Mouse (Mus musculus) embryonic facial prominence, embryonic 15.5 days (tissue): ENCODE measurements around the gene Megf11. TPM values are rescaled to one million over a fixed set of nuclear protein-coding genes. Genes with fewer than 3 reads are reported as not detected.
A peak's percentile ranks its signal among the peaks of the same experiment; 100 is the strongest.

Experiments used
- ATAC-seq: fragments of 200-750 bp; cut with Nextera tagmentation; 2 replicates; pipeline ENCODE4 v1.8.0; 2017; ENCODE audit warnings: low read depth, moderate TSS enrichment; ENCODE audit not compliant: insufficient number of reproducible peaks, low FRiP score, low TSS enrichment
- H3K27ac ChIP-seq: fragments of 300-500 bp; sonication (generic); replicated peaks from 2 replicates; pipeline ENCODE4 v1.5.1; 2015; ENCODE audit warnings: mild to moderate bottlenecking, inconsistent platforms
- H3K27me3 ChIP-seq: fragments of 300-500 bp; sonication (generic); 2 replicates; pipeline ENCODE4 v1.6.1; 2015; ENCODE audit warnings: inconsistent platforms
- H3K36me3 ChIP-seq: fragments of 300-500 bp; sonication (generic); 2 replicates; pipeline ENCODE4 v1.6.1; 2015; ENCODE audit warnings: mild to moderate bottlenecking, inconsistent platforms
- H3K4me1 ChIP-seq: fragments of 300-500 bp; sonication (generic); 2 replicates; pipeline ENCODE4 v1.6.1; 2015; ENCODE audit warnings: inconsistent platforms
- H3K4me2 ChIP-seq: fragments of 300-500 bp; sonication (generic); replicated peaks from 2 replicates; pipeline ENCODE4 v1.6.1; 2015; ENCODE audit warnings: mild to moderate bottlenecking, inconsistent platforms
- H3K4me3 ChIP-seq: fragments of 300-500 bp; sonication (generic); replicated peaks from 2 replicates; pipeline ENCODE4 v1.5.1; 2015; ENCODE audit warnings: mild to moderate bottlenecking, inconsistent platforms
- H3K9ac ChIP-seq: fragments of 300-500 bp; sonication (generic); 2 replicates; pipeline ENCODE4 v1.6.1; 2015; ENCODE audit warnings: inconsistent platforms
- H3K9me3 ChIP-seq: fragments of 300-500 bp; sonication (generic); replicated peaks from 2 replicates; pipeline ENCODE4 v1.6.1; 2016; ENCODE audit warnings: inconsistent platforms
- WGBS: fragments of 180-500 bp; shearing (Covaris S2); methylation state at CpG from one replicate; pipeline ENCODE4 v1.1.7; 2015; 5-methylcytosine and 5-hydroxymethylcytosine counted together
- polyA plus RNA-seq: library from polyadenylated mRNA; unstranded; fragments of >200 nt; fragmentation: Nextera tagmentation; extraction: Ambion mirVana; gene quantifications from 2 replicates; pipeline ENCODE4 v1.2.1, GENCODE M21; 2015

The Megf11 gene
- polyA plus RNA-seq, 1 experiment from 2014 or later = 1.9 TPM

GRCm38 (mm10) chr9:64447070-64447469, 61.6 kb downstream of the Megf11 start:
- H3K4me3 ChIP-seq = no peak overlapping the region

GRCm38 (mm10) chr9:64447522-64447921, 62.1 kb downstream of the Megf11 start:
- H3K9me3 ChIP-seq = no peaks in the 10 kb centered on the region
- H3K36me3 ChIP-seq = no peaks in the 10 kb centered on the region
- ATAC-seq = peak; percentile 53; the same call in 1 of the 2 replicates
- H3K4me3 ChIP-seq = no peak overlapping the region
- 0 out of 2 replicates have a peak overlapping the region, but pooled peaks have one; percentile 34 for H3K27ac ChIP-seq
- 40% methylated on average over 6 of the region's 6 CpGs for WGBS
- 0 out of 2 replicates have a peak overlapping the region, but pooled peaks have one; percentile 2 for H3K4me2 ChIP-seq
- H3K27me3 ChIP-seq = no peaks in the 10 kb centered on the region
- peaks cover 18% of the 10 kb centered on the region for H3K4me1 ChIP-seq
- H3K9ac ChIP-seq = no peak overlapping the region

More at GRCm38 (mm10) chr9:64447070-64447469, 61.6 kb downstream of the Megf11 start:
- Histone ChIP-seq H3K4me2 (no peak overlapping the region), H3K27ac (0 out of 2 replicates have a peak overlapping the region, but pooled peaks have one; percentile 34), H3K9me3 (no peaks in the 10 kb centered on the region), H3K4me1 (peaks cover 18% of the 10 kb centered on the region), H3K9ac (no peak overlapping the region), H3K27me3 (no peaks in the 10 kb centered on the region), H3K36me3 (no peaks in the 10 kb centered on the region)
- WGBS = 32% methylated on average over 6 of the region's 6 CpGs
- ATAC-seq = peak; percentile 47; the same call in 1 of the 2 replicates

- Histone ChIP-seq H3K4me1 (peaks cover 28% of the 10 kb centered on the region), H3K4me3 (no peak overlapping the region), H3K9ac (no peak overlapping the region), H3K9me3 (no peaks in the 10 kb centered on the region), H3K36me3 (no peaks in the 10 kb centered on the region), H3K4me2 (no peak overlapping the region), H3K27me3 (no peaks in the 10 kb centered on the region), H3K27ac (no peak overlapping the region)
- no peak for ATAC-seq
- 66% methylated on average over 5 of the region's 5 CpGs for WGBS
These were observed 67.3 kb downstream of the Megf11 start for GRCm38 (mm10) chr9:64452769-64453168.

- H3K4me2 ChIP-seq = no peak overlapping the region
- no peak overlapping the region for H3K27ac ChIP-seq
These were observed 68.8 kb downstream of the Megf11 start for GRCm38 (mm10) chr9:64454196-64454595.

GRCm38 (mm10) chr9:64455910-64456309, 70.5 kb downstream of the Megf11 start:
- WGBS = 3% methylated on average over 9 of the region's 9 CpGs
- no peaks in the 10 kb centered on the region for H3K27me3 ChIP-seq
- H3K4me1 ChIP-seq = peaks cover 29% of the 10 kb centered on the region
- no peak overlapping the region for H3K9ac ChIP-seq
- no peaks in the 10 kb centered on the region for H3K9me3 ChIP-seq
- peak overlapping the region; percentile 30 for H3K4me2 ChIP-seq
- H3K4me3 ChIP-seq = no peak overlapping the region
- H3K36me3 ChIP-seq = no peaks in the 10 kb centered on the region
- no peak overlapping the region for H3K27ac ChIP-seq
- ATAC-seq = no peak

More at GRCm38 (mm10) chr9:64454196-64454595, 68.8 kb downstream of the Megf11 start:
- ATAC-seq = no peak
- Histone ChIP-seq H3K9me3 (no peaks in the 10 kb centered on the region), H3K36me3 (no peaks in the 10 kb centered on the region), H3K4me1 (peaks cover 32% of the 10 kb centered on the region), H3K4me3 (no peak overlapping the region), H3K27me3 (no peaks in the 10 kb centered on the region), H3K9ac (no peak overlapping the region)
- 82% methylated on average over 4 of the region's 4 CpGs for WGBS

- H3K9me3 ChIP-seq = no peaks in the 10 kb centered on the region
- no peaks in the 10 kb centered on the region for H3K27me3 ChIP-seq
- no peak overlapping the region for H3K27ac ChIP-seq
- WGBS = 31% methylated on average over 7 of the region's 7 CpGs
- peaks cover 29% of the 10 kb centered on the region for H3K4me1 ChIP-seq
- H3K4me2 ChIP-seq = no peak overlapping the region
- H3K36me3 ChIP-seq = no peaks in the 10 kb centered on the region
- H3K4me3 ChIP-seq = no peak overlapping the region
- no peak overlapping the region for H3K9ac ChIP-seq
- ATAC-seq = no peak
These were observed 72.2 kb downstream of the Megf11 start for GRCm38 (mm10) chr9:64457596-64457995.

- Histone ChIP-seq H3K27me3 (no peaks in the 10 kb centered on the region), H3K36me3 (no peaks in the 10 kb centered on the region), H3K27ac (no peak overlapping the region), H3K4me3 (no peak overlapping the region), H3K4me2 (no peak overlapping the region), H3K9ac (no peak overlapping the region), H3K9me3 (no peaks in the 10 kb centered on the region), H3K4me1 (peaks cover 17% of the 10 kb centered on the region)
- WGBS = 75% methylated on average over 16 of the region's 16 CpGs
- no peak for ATAC-seq
These were observed 76.3 kb downstream of the Megf11 start for GRCm38 (mm10) chr9:64461568-64462308.

GRCm38 (mm10) chr9:64462870-64463269, 77.4 kb downstream of the Megf11 start:
- no peak for ATAC-seq
- no peak overlapping the region for H3K9ac ChIP-seq
- H3K27me3 ChIP-seq = no peaks in the 10 kb centered on the region

GRCm38 (mm10) chr9:64466090-64466489, 80.7 kb downstream of the Megf11 start:
- Histone ChIP-seq H3K4me3 (no peak overlapping the region), H3K9ac (no peak overlapping the region), H3K36me3 (no peaks in the 10 kb centered on the region), H3K27ac (no peak overlapping the region), H3K4me1 (no peaks in the 10 kb centered on the region), H3K4me2 (no peak overlapping the region), H3K27me3 (no peaks in the 10 kb centered on the region), H3K9me3 (no peaks in the 10 kb centered on the region)
- WGBS = 60% methylated on average over 8 of the region's 8 CpGs
- ATAC-seq = peak; percentile 63; the same call in 1 of the 2 replicates

More at GRCm38 (mm10) chr9:64462870-64463269, 77.4 kb downstream of the Megf11 start:
- H3K4me2 ChIP-seq = no peak overlapping the region
- H3K9me3 ChIP-seq = no peaks in the 10 kb centered on the region
- H3K27ac ChIP-seq = no peak overlapping the region
- no peaks in the 10 kb centered on the region for H3K36me3 ChIP-seq
- H3K4me1 ChIP-seq = peaks cover 9% of the 10 kb centered on the region
- H3K4me3 ChIP-seq = no peak overlapping the region

GRCm38 (mm10) chr9:64466564-64466963, 81.1 kb downstream of the Megf11 start:
- Histone ChIP-seq H3K4me3 (no peak overlapping the region), H3K9ac (no peak overlapping the region), H3K27ac (no peak overlapping the region), H3K36me3 (no peaks in the 10 kb centered on the region), H3K27me3 (no peaks in the 10 kb centered on the region), H3K4me1 (no peaks in the 10 kb centered on the region), H3K4me2 (no peak overlapping the region), H3K9me3 (no peaks in the 10 kb centered on the region)
- ATAC-seq = no peak
- WGBS = 36% methylated on average over 4 of the region's 4 CpGs

GRCm38 (mm10) chr9:64470806-64471205, 85.4 kb downstream of the Megf11 start:
- ATAC-seq = no peak
- 82% methylated on average over 1 of the region's 1 CpGs for WGBS
- Histone ChIP-seq H3K4me1 (peaks cover 8% of the 10 kb centered on the region), H3K4me2 (no peak overlapping the region), H3K9me3 (no peaks in the 10 kb centered on the region), H3K36me3 (no peaks in the 10 kb centered on the region), H3K4me3 (no peak overlapping the region), H3K27me3 (peaks cover 6% of the 10 kb centered on the region; the same call in 1 of the 2 replicates), H3K9ac (no peak overlapping the region), H3K27ac (no peak overlapping the region)
